Mouse (Mus musculus) cerebellum, adult 9-11 months (tissue): ENCODE data around the gene Pwwp2b.

ENCODE experiments used
- DNase-seq: peaks from one replicate; pipeline ENCODE4 v3.0.0; 2022

The Pwwp2b gene

GRCm38 (mm10) chr7:139226416-139226815, 21.9 kb upstream of the Pwwp2b start:
- no peak for DNase-seq

GRCm38 (mm10) chr7:139228447-139229171, 19.7 kb upstream of the Pwwp2b start:
- DNase-seq: no peak

- DNase-seq: no peak
These were observed 18.4 kb upstream of the Pwwp2b start for GRCm38 (mm10) chr7:139229837-139230236.

GRCm38 (mm10) chr7:139230241-139230640, 18.0 kb upstream of the Pwwp2b start:
- DNase-seq: no peak

- peak; percentile 87 for DNase-seq
These were observed 14.6 kb upstream of the Pwwp2b start for GRCm38 (mm10) chr7:139233714-139234113.

- peak; percentile 18 for DNase-seq
These were observed 13.7 kb upstream of the Pwwp2b start for GRCm38 (mm10) chr7:139234426-139235188.

GRCm38 (mm10) chr7:139235651-139236358, 12.5 kb upstream of the Pwwp2b start:
- DNase-seq: peak; percentile 15

GRCm38 (mm10) chr7:139239432-139239831, 8.8 kb upstream of the Pwwp2b start:
- no peak for DNase-seq

GRCm38 (mm10) chr7:139246086-139246485, 2.2 kb upstream of the Pwwp2b start:
- no peak for DNase-seq

GRCm38 (mm10) chr7:139246931-139247880, 1.1 kb upstream of the Pwwp2b start:
- DNase-seq: peak; percentile 53

- DNase-seq: peak; percentile 50
These were observed 528 bp downstream of the Pwwp2b start for GRCm38 (mm10) chr7:139248615-139249405.

GRCm38 (mm10) chr7:139249406-139250210, 1.3 kb downstream of the Pwwp2b start:
- DNase-seq: peak; percentile 49

GRCm38 (mm10) chr7:139251881-139252301, 3.6 kb downstream of the Pwwp2b start:
- DNase-seq: no peak

GRCm38 (mm10) chr7:139252566-139252965, 4.3 kb downstream of the Pwwp2b start:
- no peak for DNase-seq

GRCm38 (mm10) chr7:139252986-139253385, 4.7 kb downstream of the Pwwp2b start:
- no peak for DNase-seq

GRCm38 (mm10) chr7:139253462-139253861, 5.2 kb downstream of the Pwwp2b start:
- no peak for DNase-seq

GRCm38 (mm10) chr7:139254626-139255025, 6.3 kb downstream of the Pwwp2b start:
- DNase-seq: no peak

- DNase-seq: no peak
These were observed 9.7 kb downstream of the Pwwp2b start for GRCm38 (mm10) chr7:139257752-139258542.

- DNase-seq: no peak
These were observed 16.1 kb downstream of the Pwwp2b start for GRCm38 (mm10) chr7:139264337-139264736.

GRCm38 (mm10) chr7:139265634-139266033, 17.4 kb downstream of the Pwwp2b start:
- no peak for DNase-seq
